Mouse (Mus musculus) kidney, embryonic 14.5 days (tissue): ENCODE data around the gene Snapc3. TPM values are rescaled to one million over a fixed set of nuclear protein-coding genes. Genes with fewer than 3 reads are reported as not detected.
"Not testable (repeated sequence)": the region's sequence is repeated elsewhere in the genome, so short reads cannot be mapped to it uniquely, and the experiment has no call there.

Source experiments
- ATAC-seq: fragments of 200-750 bp; cut with Nextera tagmentation; 2 replicates; pipeline ENCODE4 v1.8.0; 2017; ENCODE audit warnings: moderate number of reproducible peaks, mild to moderate bottlenecking, moderate TSS enrichment, moderate library complexity; ENCODE audit not compliant: low FRiP score, low TSS enrichment
- H3K27ac ChIP-seq: fragments of 300-500 bp; sonication (generic); 2 replicates; pipeline ENCODE4 v1.5.1; 2014; ENCODE audit warnings: low read depth, mild to moderate bottlenecking, low read length, moderate library complexity, mixed read lengths
- H3K27me3 ChIP-seq: fragments of 300-500 bp; sonication (generic); 2 replicates; pipeline ENCODE4 v1.6.1; 2014; ENCODE audit warnings: mild to moderate bottlenecking, low read length; ENCODE audit not compliant: control insufficient read depth, insufficient read depth
- H3K36me3 ChIP-seq: fragments of 300-500 bp; sonication (generic); 2 replicates; pipeline ENCODE4 v1.6.1; 2014; ENCODE audit warnings: low read length, mixed read lengths; ENCODE audit not compliant: control insufficient read depth, insufficient read depth
- H3K4me1 ChIP-seq: fragments of 300-500 bp; sonication (generic); 2 replicates; pipeline ENCODE4 v1.6.1; 2014; ENCODE audit warnings: low read length, mixed read lengths; ENCODE audit not compliant: control insufficient read depth, insufficient read depth
- H3K4me2 ChIP-seq: fragments of 300-500 bp; sonication (generic); replicated peaks from 2 replicates; pipeline ENCODE4 v1.6.1; 2014; ENCODE audit warnings: low read depth, mild to moderate bottlenecking, low read length
- H3K4me3 ChIP-seq: fragments of 300-500 bp; sonication (generic); 2 replicates; pipeline ENCODE4 v1.5.1; 2014; ENCODE audit warnings: mild to moderate bottlenecking, low read length
- H3K9ac ChIP-seq: fragments of 300-500 bp; sonication (generic); 2 replicates; pipeline ENCODE4 v1.6.1; 2014; ENCODE audit warnings: low read depth, mild to moderate bottlenecking, low read length, moderate library complexity
- H3K9me3 ChIP-seq: fragments of 300-500 bp; sonication (generic); 2 replicates; pipeline ENCODE4 v1.6.1; 2016; ENCODE audit warnings: low read length; ENCODE audit not compliant: control insufficient read depth
- WGBS: fragments of 180-500 bp; shearing (Covaris S2); extraction: QIAGEN DNeasy Blood & Tissue Kit; methylation state at CpG from one replicate; pipeline ENCODE4 v1.1.7; 2014; 5-methylcytosine and 5-hydroxymethylcytosine counted together
- polyA plus RNA-seq: library from polyadenylated mRNA; unstranded; fragments of >200 nt; fragmentation: Nextera tagmentation; extraction: Ambion mirVana; gene quantifications from 2 replicates; pipeline ENCODE4 v1.2.1, GENCODE M21; 2014

The Snapc3 gene
- polyA plus RNA-seq, 1 experiment from 2014 or later, result 51.3 TPM

DNA sequence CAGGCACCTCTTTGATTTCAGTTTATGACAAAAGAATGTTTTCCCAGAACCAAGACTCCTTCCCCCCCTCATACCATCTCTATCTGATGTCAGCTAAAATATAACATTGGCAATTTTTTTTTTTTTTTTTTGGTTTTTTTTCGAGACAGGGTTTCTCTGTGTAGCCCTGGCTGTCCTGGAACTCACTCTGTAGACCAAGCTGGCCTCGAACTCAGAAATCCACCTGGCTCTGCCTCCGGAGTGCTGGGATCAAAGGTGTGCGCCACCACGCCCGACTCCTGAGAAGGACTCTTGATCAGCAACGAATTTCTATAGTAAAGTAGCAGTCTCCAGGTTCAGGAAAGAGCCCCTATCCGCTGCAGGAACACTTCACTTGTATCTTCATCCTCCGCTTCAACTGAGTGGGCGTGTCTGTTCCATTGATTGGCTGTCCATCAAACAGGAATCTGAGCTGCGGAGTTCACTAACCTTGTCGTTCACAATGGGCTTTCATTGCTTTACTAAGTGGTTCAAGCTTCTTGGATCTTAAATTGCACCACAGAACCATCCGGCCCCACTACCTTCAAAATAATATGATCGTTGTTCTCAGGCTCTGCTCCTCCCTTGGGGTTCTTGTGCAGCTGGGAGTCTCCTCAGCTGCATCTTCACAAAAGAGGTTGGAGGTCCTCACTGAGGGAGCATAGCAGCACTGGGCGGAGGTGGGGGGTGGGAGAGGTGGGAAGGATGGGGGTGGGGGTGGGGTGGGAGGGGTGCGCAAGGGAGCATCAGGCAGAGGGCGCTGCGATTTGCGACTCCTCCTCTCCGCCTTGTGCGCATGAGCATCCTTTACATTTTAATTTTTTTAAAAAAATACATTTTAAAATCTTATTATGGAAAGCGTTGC is 82.9 kb downstream of the Snapc3 start:
- Histone ChIP-seq H3K27ac (no peak overlapping the region), H3K4me2 (peak overlapping the region; percentile 45)
- 10% methylated on average over 22 of the region's 22 CpGs for WGBS

DNA sequence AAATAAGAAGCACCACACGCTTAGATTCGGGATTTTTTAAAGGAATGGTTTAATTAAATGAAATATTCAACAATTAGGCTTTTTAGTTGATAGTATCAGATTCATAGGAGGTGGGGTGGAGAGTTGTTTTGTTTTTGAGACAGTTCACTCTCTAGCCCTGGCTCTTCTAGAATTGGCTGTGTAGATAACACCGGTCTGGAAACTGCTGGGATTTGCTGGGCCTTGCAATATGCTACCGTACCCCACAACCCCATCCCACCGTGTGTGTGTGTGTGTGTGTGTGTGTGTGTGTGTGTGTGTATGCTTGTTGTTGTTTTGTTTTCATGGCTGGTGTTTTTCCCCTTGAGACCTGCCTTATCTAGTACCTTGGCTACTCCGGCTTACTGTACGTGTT is 83.5 kb downstream of the Snapc3 start:
- H3K36me3 ChIP-seq, result no peaks in the 10 kb centered on the region
- H3K9ac ChIP-seq, result no peak overlapping the region
- peak overlapping the region; percentile 45 for H3K4me2 ChIP-seq
- H3K4me3 ChIP-seq, result peak overlapping the region; percentile 28; the same call in 1 of the 2 replicates
- no peaks in the 10 kb centered on the region for H3K4me1 ChIP-seq
- ATAC-seq, result no peak
- no peak overlapping the region for H3K27ac ChIP-seq
- H3K27me3 ChIP-seq, result no peaks in the 10 kb centered on the region
- H3K9me3 ChIP-seq, result no peaks in the 10 kb centered on the region
- 42% methylated on average over 7 of the region's 7 CpGs for WGBS

More for the DNA sequence above, 82.9 kb downstream of the Snapc3 start:
- ATAC-seq, result peak; percentile 60
- Histone ChIP-seq H3K27me3 (no peaks in the 10 kb centered on the region), H3K9me3 (no peaks in the 10 kb centered on the region), H3K4me1 (no peaks in the 10 kb centered on the region), H3K9ac (no peak overlapping the region), H3K36me3 (no peaks in the 10 kb centered on the region), H3K4me3 (peak overlapping the region; percentile 28)

DNA sequence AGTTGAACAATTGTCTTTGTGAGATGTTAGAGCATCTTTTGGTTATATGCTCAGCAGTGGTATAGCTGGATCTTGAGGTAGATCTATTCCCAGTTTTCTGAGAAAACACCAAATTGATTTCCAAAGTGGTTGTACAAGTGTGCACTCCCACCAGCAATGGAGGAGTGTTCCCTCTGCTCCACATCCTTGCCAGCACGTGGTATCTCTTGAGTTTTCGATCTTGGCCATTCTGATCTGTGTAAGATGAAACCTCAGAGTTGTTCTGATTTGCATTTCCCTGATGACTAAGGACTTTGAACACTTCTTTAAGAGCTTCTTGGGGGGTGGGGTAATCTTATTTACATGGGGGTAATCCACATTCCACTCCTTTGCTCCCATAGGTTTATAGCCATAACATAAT is 92.1 kb downstream of the Snapc3 start:
- no peaks in the 10 kb centered on the region for H3K36me3 ChIP-seq
- no peak for ATAC-seq
- no peaks in the 10 kb centered on the region for H3K27me3 ChIP-seq
- H3K4me1 ChIP-seq, result no peaks in the 10 kb centered on the region
- no peak overlapping the region for H3K4me2 ChIP-seq
- no peak overlapping the region for H3K4me3 ChIP-seq
- 39% methylated on average over 2 of the region's 2 CpGs for WGBS
- H3K27ac ChIP-seq, result no peak overlapping the region
- no peak overlapping the region for H3K9ac ChIP-seq
- H3K9me3 ChIP-seq, result no peaks in the 10 kb centered on the region

DNA sequence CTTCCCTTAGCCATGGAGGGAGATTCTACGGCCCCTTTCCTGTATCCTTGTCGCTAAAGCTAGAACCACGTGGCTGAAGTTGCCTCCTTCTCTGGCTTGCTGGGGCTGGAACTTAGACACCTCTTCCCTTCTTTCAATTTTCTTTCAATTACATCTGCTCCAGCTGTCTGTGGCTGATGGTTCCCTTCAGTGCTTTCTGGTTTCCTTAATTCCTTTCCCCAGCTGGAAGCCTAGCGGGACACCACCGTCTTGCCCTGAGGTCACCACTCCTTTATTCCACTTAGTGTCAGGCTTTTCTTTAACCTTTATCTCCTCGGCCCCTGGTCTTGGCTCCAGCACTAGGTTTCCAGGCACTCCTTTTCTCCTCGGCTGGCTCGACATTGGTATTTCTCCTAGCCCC is 93.6 kb downstream of the Snapc3 start:
- H3K4me3 ChIP-seq, result no peak overlapping the region
- no peak for ATAC-seq
- H3K4me2 ChIP-seq, result no peak overlapping the region
- 70% methylated on average over 8 of the region's 8 CpGs for WGBS
- H3K27me3 ChIP-seq, result no peaks in the 10 kb centered on the region
- H3K27ac ChIP-seq, result no peak overlapping the region
- H3K9me3 ChIP-seq, result no peaks in the 10 kb centered on the region
- no peaks in the 10 kb centered on the region for H3K4me1 ChIP-seq
- no peaks in the 10 kb centered on the region for H3K36me3 ChIP-seq
- H3K9ac ChIP-seq, result no peak overlapping the region

DNA sequence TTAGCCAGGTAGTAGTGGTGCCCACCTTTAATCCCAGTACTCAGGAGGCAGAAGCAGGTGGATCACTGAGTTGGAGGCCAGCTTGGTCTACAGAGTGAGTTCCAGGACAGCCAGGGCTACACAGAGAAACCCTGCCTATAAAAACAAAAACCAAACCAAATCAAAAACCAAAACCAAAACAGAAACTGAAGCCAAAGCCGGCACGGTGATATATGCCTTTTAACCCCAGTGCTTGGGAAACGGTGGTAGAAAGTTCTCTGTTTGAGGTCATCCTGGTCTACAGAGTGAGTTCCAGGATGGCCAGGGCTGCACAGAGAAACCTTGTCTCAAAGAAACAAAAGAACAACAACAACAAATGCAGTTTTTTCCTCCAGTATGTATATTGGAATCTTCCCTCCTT is 94.7 kb downstream of the Snapc3 start:
- Histone ChIP-seq H3K9ac (no peak overlapping the region), H3K4me3 (no peak overlapping the region), H3K4me2 (no peak overlapping the region), H3K36me3 (no peaks in the 10 kb centered on the region), H3K9me3 (no peaks in the 10 kb centered on the region), H3K27ac (no peak overlapping the region), H3K4me1 (no peaks in the 10 kb centered on the region), H3K27me3 (no peaks in the 10 kb centered on the region)
- 70% methylated on average over 3 of the region's 3 CpGs for WGBS
- no peak for ATAC-seq

DNA sequence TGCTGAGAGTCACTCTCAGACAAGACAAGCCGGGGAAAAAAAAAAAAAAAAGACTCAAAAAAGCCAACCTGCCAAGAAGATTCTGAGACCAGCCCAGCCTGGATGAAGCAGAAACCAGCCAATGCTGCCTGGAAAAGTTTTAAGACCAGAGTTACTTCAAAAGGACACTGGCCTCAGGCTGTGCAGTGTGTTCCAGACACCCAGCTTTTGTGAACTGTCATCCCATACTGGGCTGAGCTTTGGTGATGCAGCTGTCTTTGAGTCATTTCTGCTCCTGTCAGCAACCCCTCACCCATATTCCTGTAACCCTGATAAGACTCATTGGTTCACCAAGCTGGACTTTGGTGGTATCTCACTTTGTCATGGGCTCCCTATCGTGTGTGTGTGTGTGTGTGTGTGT is 95.1 kb downstream of the Snapc3 start:
- Histone ChIP-seq H3K4me1 (no peaks in the 10 kb centered on the region), H3K9me3 (no peaks in the 10 kb centered on the region), H3K4me2 (no peak overlapping the region), H3K36me3 (no peaks in the 10 kb centered on the region), H3K9ac (no peak overlapping the region), H3K4me3 (no peak overlapping the region), H3K27me3 (no peaks in the 10 kb centered on the region), H3K27ac (no peak overlapping the region)
- 44% methylated on average over 2 of the region's 2 CpGs for WGBS
- ATAC-seq, result no peak

DNA sequence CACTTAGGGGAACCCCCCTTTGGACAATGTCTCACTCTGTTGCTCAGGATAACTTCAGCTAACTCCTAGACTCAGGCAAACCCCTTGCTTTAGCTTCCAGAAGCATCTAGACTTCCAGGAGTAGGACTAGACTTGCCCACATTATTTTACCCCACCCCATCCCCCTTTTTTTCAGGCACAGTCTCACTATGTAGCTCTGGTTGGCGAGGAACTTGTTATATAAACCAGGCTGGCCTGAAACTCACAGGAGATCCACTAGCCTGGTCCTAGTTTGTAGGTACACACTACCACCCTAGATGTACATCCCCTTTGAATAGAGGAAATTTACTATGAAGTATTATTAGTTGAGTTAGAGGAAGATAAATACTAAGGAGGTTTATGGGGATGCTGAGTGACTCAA is 96.7 kb downstream of the Snapc3 start:
- no peaks in the 10 kb centered on the region for H3K36me3 ChIP-seq
- no peaks in the 10 kb centered on the region for H3K27me3 ChIP-seq
- H3K4me1 ChIP-seq, result no peaks in the 10 kb centered on the region
- no peak overlapping the region for H3K9ac ChIP-seq
- H3K9me3 ChIP-seq, result no peaks in the 10 kb centered on the region
- no peak overlapping the region for H3K27ac ChIP-seq
- H3K4me2 ChIP-seq, result no peak overlapping the region
- WGBS, result 79% methylated on average over 1 of the region's 1 CpGs
- ATAC-seq, result no peak
- no peak overlapping the region for H3K4me3 ChIP-seq

DNA sequence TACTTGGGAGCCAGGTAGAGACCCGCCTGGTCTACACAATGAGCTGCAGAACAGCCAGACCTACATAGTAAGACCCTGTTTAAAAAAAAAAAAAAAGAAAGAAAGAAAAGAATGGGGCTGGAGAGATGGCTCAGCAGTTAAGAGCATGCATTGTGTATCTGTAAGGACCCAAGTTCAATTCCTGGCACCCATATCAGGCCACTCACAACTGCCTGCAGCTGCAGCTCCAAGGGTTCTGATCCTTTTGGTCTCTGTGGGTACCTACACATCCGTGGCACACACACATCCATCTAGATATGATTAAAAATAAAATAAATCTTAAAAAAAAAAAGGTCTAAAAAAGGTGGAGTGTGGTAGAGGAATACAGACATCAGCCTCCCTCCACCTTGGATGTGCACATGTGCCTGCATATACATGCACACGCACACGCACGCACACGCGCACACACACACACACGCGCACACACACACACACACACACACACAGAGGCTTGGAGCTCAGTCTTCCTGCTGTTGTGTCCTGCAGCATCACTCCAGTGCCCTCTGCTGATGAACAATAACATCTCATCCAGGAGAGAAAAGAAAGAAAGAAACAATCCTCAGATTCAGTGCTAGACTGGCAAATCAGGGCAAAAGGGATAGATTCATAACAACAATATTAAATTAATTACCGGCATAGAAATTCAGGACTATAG is 97.6 kb downstream of the Snapc3 start:
- no peak overlapping the region for H3K27ac ChIP-seq
- WGBS, result 86% methylated on average over 10 of the region's 10 CpGs
- no peaks in the 10 kb centered on the region for H3K9me3 ChIP-seq
- no peak overlapping the region for H3K4me3 ChIP-seq
- H3K9ac ChIP-seq, result no peak overlapping the region
- no peak overlapping the region for H3K4me2 ChIP-seq
- no peaks in the 10 kb centered on the region for H3K27me3 ChIP-seq
- no peak for ATAC-seq
- H3K4me1 ChIP-seq, result no peaks in the 10 kb centered on the region
- no peaks in the 10 kb centered on the region for H3K36me3 ChIP-seq

DNA sequence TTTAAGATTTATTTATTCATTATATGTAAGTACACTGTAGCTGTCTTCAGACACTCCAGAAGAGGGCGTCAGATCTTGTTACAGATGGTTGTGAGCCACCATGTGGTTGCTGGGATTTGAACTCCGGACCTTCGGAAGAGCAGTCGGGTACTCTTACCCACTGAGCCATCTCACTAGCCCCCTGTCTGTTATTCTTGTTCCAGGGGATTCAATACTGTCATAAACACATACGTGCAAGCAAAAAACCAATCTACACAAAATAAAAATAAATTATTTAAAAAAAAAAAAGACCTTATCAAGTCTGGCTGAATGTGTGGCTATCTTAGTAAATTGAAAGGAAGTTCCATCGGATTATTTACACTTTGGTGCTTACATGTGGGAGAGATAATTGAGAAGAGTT is 98.6 kb downstream of the Snapc3 start:
- not testable (repeated sequence) for H3K4me3 ChIP-seq, H3K36me3 ChIP-seq, H3K9me3 ChIP-seq, H3K4me2 ChIP-seq, H3K27me3 ChIP-seq, H3K27ac ChIP-seq, ATAC-seq, H3K9ac ChIP-seq, H3K4me1 ChIP-seq
- 92% methylated on average over 5 of the region's 6 CpGs for WGBS
